Mouse (Mus musculus): ENCODE measurements at regions not wholly inside any gene's neighbourhood (a gene's known extent, or its start where the extent isn't known, plus 50 kb on each side); places are given as distances from the start of the nearest gene placed in this dataset.
"Not testable (repeated sequence)": the region's sequence is repeated elsewhere in the genome, so short reads cannot be mapped to it uniquely, and the experiment has no call there.

- peak in 1 of 2 experiments; percentile 10 for DNase-seq (ENCODE audit: low spot score in 2 of 2)
- 0 out of 2 replicates have a peak overlapping the region, but pooled peaks have one; percentile 23 for H3K27ac ChIP-seq
- no peak overlapping the region for H3K4me3 ChIP-seq
- no peak for TF ChIP-seq CTCF (conservative IDR thresholded peaks at IDR 0.05)
These were observed 888.5 kb downstream of the Dpp10 start for GRCm38 (mm10) chr1:123156851-123157250.

- no peak for DNase-seq (ENCODE audit: low spot score in 2 of 2)
- no peak for TF ChIP-seq CTCF (conservative IDR thresholded peaks at IDR 0.05)
- Histone ChIP-seq H3K4me3 (no peak overlapping the region), H3K27ac (no peak overlapping the region)
These were observed 890.8 kb downstream of the Dpp10 start for GRCm38 (mm10) chr1:123154558-123154957.

- DNase-seq (ENCODE audit: low spot score in 2 of 2); H3K27ac ChIP-seq; H3K4me3 ChIP-seq: not testable (repeated sequence)
These were observed 911.5 kb downstream of the Dpp10 start for GRCm38 (mm10) chr1:123133891-123134290.

Measured in layer of hippocampus, adult 2 months (tissue).